Mouse (Mus musculus) E14TG2a.4 (cell line): Measurements from ENCODE around the gene Clrn3.

Experiments
- H3K27me3 ChIP-seq: 2 replicates; pipeline ENCODE4 v1.6.1; 2014; ENCODE audit warnings: low read length, control low read depth; ENCODE audit not compliant: insufficient read depth
- H3K36me3 ChIP-seq: 2 replicates; pipeline ENCODE4 v1.6.1; 2014; ENCODE audit warnings: low read length, control low read depth; ENCODE audit not compliant: insufficient read depth
- H3K4me1 ChIP-seq: replicated peaks from 2 replicates; pipeline ENCODE4 v1.6.1; 2014; ENCODE audit warnings: low read depth, low read length, control low read depth
- H3K4me3 ChIP-seq: replicated peaks from 2 replicates; pipeline ENCODE4 v1.5.1; 2014; ENCODE audit warnings: mild to moderate bottlenecking, low read length
- H3K9me3 ChIP-seq: 2 replicates; pipeline ENCODE4 v1.6.1; 2014; ENCODE audit warnings: low read length, control low read depth
- CTCF ChIP-seq: conservative IDR thresholded peaks from 2 replicates; pipeline ENCODE4 v1.5.1; 2014; ENCODE audit warnings: low read length
- NANOG ChIP-seq: IDR thresholded peaks from 2 replicates; pipeline ENCODE4 v1.6.1; 2014; ENCODE audit warnings: borderline replicate concordance, low read length, mixed read lengths
- POU5F1 ChIP-seq: IDR thresholded peaks from 2 replicates; pipeline ENCODE4 v1.6.1; 2014; ENCODE audit warnings: low read length, borderline replicate concordance

Clrn3 gene

GRCm38 (mm10) chr7:135542235-135542634 lies 13.8 kb upstream of the Clrn3 start:
- TF ChIP-seq NANOG (no peak), POU5F1 (no peak), CTCF (no peak)
- no peaks in the 10 kb centered on the region for H3K36me3 ChIP-seq
- H3K27me3 ChIP-seq: peaks cover 52% of the 10 kb centered on the region
- H3K9me3 ChIP-seq: no peaks in the 10 kb centered on the region
- no peak overlapping the region for H3K4me3 ChIP-seq
- H3K4me1 ChIP-seq: peaks cover 7% of the 10 kb centered on the region; the same call in 1 of the 2 replicates

- Histone ChIP-seq H3K36me3 (no peaks in the 10 kb centered on the region), H3K4me1 (peaks cover 7% of the 10 kb centered on the region; the same call in 1 of the 2 replicates), H3K4me3 (no peak overlapping the region), H3K27me3 (peaks cover 62% of the 10 kb centered on the region), H3K9me3 (no peaks in the 10 kb centered on the region)
- TF ChIP-seq NANOG (no peak), CTCF (no peak), POU5F1 (no peak)
Measured at GRCm38 (mm10) chr7:135539429-135539828, 11.0 kb upstream of the Clrn3 start.

- Histone ChIP-seq H3K36me3 (no peaks in the 10 kb centered on the region), H3K27me3 (peaks cover 57% of the 10 kb centered on the region), H3K9me3 (no peaks in the 10 kb centered on the region), H3K4me1 (peaks cover 7% of the 10 kb centered on the region; the same call in 1 of the 2 replicates), H3K4me3 (peak overlapping the region; percentile 85)
- no peak for TF ChIP-seq POU5F1
Measured at GRCm38 (mm10) chr7:135537948-135538741, 9.7 kb upstream of the Clrn3 start.

GRCm38 (mm10) chr7:135537341-135537901 lies 9.0 kb upstream of the Clrn3 start, which contains the start of gene Ptpre:
Ptpre (plus strand) TSS chr7:135537481.
- Histone ChIP-seq H3K9me3 (no peaks in the 10 kb centered on the region), H3K36me3 (no peaks in the 10 kb centered on the region), H3K4me1 (peaks cover 7% of the 10 kb centered on the region; the same call in 1 of the 2 replicates), H3K4me3 (peak within 1 kb of the TSS; percentile 85), H3K27me3 (peaks cover 57% of the 10 kb centered on the region)
- TF ChIP-seq POU5F1: no peak
- TF ChIP-seq NANOG: no peak
- no peak; the same call in 1 of the 2 replicates for TF ChIP-seq CTCF

- Histone ChIP-seq H3K36me3 (no peaks in the 10 kb centered on the region), H3K4me1 (peaks cover 7% of the 10 kb centered on the region; the same call in 1 of the 2 replicates), H3K4me3 (no peak overlapping the region), H3K27me3 (peaks cover 53% of the 10 kb centered on the region), H3K9me3 (no peaks in the 10 kb centered on the region)
- no peak for TF ChIP-seq POU5F1
- TF ChIP-seq CTCF: no peak
- no peak for TF ChIP-seq NANOG
Measured at GRCm38 (mm10) chr7:135535908-135536307, 7.5 kb upstream of the Clrn3 start.

- TF ChIP-seq CTCF: no peak
- no peak for TF ChIP-seq NANOG
- no peak for TF ChIP-seq POU5F1
- Histone ChIP-seq H3K9me3 (no peaks in the 10 kb centered on the region), H3K36me3 (no peaks in the 10 kb centered on the region), H3K4me1 (peaks cover 7% of the 10 kb centered on the region; the same call in 1 of the 2 replicates), H3K4me3 (no peak overlapping the region), H3K27me3 (peaks cover 44% of the 10 kb centered on the region)
Measured at GRCm38 (mm10) chr7:135534548-135535189, 6.2 kb upstream of the Clrn3 start.

- Histone ChIP-seq H3K9me3 (no peaks in the 10 kb centered on the region), H3K4me3 (no peak overlapping the region), H3K27me3 (no peaks in the 10 kb centered on the region), H3K36me3 (no peaks in the 10 kb centered on the region), H3K4me1 (no peaks in the 10 kb centered on the region)
- TF ChIP-seq POU5F1: no peak
- no peak for TF ChIP-seq CTCF
- TF ChIP-seq NANOG: no peak
Measured at GRCm38 (mm10) chr7:135529068-135529467, 614 bp upstream of the Clrn3 start.

GRCm38 (mm10) chr7:135527169-135527568 lies 1.3 kb downstream of the Clrn3 start:
- no peaks in the 10 kb centered on the region for H3K36me3 ChIP-seq
- TF ChIP-seq CTCF: no peak
- TF ChIP-seq NANOG: no peak
- TF ChIP-seq POU5F1: no peak
- no peaks in the 10 kb centered on the region for H3K27me3 ChIP-seq
- H3K9me3 ChIP-seq: no peaks in the 10 kb centered on the region
- no peaks in the 10 kb centered on the region for H3K4me1 ChIP-seq
- H3K4me3 ChIP-seq: no peak overlapping the region
